Mouse (Mus musculus) brain, embryonic 14.5 days (tissue): Measurements from ENCODE around the gene Zfp488. TPM values are rescaled to one million over a fixed set of nuclear protein-coding genes. Genes with fewer than 3 reads are reported as not detected.

Experiments used
- DNase-seq: peaks from one replicate; pipeline ENCODE4 v3.0.0-alpha.2; 2011; ENCODE audit warnings: low read depth
- CTCF ChIP-seq: fragments of 200-500 bp; IDR thresholded peaks from 2 replicates; pipeline ENCODE4 v1.5.1; 2012; ENCODE audit warnings: inconsistent platforms, mild to moderate bottlenecking, moderate library complexity, borderline replicate concordance; ENCODE audit not compliant: insufficient read depth, insufficient read length; ENCODE audit errors: extremely low read depth
- POLR2A ChIP-seq: fragments of 200-500 bp; IDR thresholded peaks from 2 replicates; pipeline ENCODE4 v1.6.1; 2012; ENCODE audit warnings: mild to moderate bottlenecking, inconsistent platforms, borderline replicate concordance; ENCODE audit not compliant: poor library complexity, insufficient read depth, insufficient read length, severe bottlenecking; ENCODE audit errors: extremely low read depth
- polyA plus RNA-seq: library from polyadenylated mRNA; depleted of rRNA; stranded (reverse); fragments of >200 nt; gene quantifications from 2 replicates; pipeline ENCODE4 v1.2.3, GENCODE M21; 2012

Zfp488 gene
- polyA plus RNA-seq, 1 experiment = 1.1 TPM

DNA sequence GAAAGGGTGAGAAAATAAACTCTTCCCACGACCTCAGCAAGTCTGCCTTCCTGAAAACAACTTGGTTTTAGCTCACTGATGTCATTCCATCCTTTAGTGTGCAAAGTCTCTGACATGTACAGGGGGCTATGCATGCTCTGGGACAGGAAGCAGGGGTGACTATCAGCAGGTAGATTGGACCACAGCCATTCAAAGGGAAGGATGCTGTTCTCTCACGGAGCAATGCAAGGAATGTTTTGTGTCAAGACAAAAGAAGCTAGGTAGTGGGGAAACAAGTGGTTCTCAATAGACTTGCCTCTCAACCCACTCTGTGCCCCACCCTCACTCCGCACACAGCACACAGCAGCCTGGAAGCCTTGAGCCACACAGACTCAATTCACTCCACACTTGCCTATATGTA is 10.6 kb upstream of the Zfp488 start:
- DNase-seq = no peak
- TF ChIP-seq CTCF (no peak), POLR2A (no peak)

DNA sequence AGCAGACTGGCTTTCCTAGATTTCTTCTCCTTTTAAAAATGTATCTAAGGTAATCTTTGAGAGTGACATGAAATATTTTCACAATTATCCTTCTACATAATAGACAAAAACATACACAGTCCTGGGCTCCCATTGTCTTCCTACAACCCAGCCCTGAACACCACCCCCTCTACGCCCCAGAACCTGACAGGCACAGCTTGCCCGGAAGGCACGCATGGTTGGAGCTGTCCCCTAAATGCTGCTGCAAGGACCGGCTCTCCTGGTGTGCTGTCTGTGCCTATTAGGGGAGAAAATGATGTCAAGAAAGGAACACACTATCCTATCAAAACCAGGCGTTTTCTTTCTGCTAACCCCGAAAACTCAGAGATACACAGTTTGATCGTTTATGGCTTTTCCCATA is 816 bp downstream of the Zfp488 start:
- no peak for TF ChIP-seq CTCF
- TF ChIP-seq POLR2A = no peak
- peak; percentile 32 for DNase-seq

DNA sequence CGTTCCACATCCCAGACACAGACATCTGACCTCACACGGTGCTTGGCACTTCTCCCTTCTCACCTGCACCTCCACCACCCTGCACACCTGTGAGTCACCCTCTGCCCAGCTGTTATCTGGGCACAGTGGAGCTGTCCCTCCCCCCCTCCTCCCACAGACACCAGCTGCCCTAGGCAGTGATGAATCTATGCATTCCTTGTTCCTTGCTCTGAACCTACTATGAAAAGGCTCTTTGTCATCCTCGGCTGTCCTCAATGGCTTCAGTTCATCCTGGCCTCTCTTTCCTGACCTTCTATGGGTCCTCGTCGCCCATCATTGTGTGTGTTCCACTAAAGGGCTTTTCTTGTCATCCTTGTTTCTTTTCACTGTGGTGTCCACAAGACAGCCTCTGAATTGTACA is 3.8 kb downstream of the Zfp488 start:
- no peak for DNase-seq

DNA sequence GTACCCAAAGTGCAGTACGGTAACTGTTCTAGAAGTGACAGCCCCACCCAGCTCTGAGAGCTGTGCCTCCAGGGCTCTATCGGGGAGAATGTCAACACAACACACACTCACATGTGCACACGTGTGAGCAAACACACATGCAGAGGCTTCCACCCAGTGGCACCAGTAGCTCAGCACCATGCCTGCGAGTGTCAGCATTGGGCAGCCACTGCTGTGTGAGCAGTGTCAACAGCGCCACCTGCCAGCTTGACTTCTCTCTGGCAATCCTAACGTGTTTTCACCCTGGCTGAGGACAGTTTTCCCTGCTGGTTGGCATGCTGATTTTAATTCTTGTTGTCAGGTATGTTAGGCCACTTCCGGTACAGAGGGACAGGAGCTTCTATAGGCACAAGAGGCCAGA is 5.9 kb downstream of the Zfp488 start:
- peak; percentile 47 for DNase-seq
- TF ChIP-seq POLR2A (no peak), CTCF (peak; percentile 51)

More for the DNA sequence above, 3.8 kb downstream of the Zfp488 start:
- TF ChIP-seq CTCF (no peak), POLR2A (no peak)

DNA sequence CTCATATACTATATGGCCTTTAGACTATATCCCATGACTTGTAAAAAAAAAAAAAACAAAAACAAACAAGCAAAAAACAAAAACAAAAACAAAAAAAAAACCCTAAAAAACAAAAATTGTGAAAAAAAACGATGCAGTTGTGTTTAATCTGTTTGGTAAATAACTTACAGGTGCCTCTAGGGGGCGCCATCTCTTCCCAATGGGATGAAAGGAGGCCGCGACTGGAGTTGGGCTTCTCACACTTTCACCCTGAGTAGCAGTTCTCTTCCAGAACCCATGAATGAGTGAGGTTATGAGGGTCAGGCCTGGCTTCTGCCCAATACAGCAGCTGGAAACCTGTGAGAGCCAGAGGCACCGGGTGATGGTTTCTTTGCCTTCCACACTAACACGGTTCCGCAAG is 12.9 kb downstream of the Zfp488 start:
- TF ChIP-seq CTCF = no peak
- TF ChIP-seq POLR2A = no peak
- no peak for DNase-seq

DNA sequence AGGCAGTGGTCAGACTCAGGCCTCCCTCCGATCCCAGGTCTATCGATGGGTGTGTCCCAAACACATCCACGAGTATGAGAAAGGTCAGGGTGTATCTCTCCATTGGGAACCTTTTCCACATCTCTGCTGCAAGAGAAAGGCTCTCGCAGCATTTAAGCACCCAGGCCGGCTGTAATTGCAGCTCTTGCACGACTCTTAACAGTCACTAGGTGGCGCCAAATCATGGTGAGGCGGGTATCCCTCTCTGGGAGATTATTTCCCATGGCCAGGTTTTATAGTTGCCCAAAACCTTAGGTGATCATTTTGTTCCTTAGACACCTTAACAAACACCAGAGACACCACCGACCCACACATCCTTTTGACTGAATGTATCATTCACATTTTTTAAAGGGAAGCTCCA is 19.2 kb downstream of the Zfp488 start:
- peak; percentile 63 for DNase-seq
- TF ChIP-seq CTCF = peak; percentile 79
- no peak for TF ChIP-seq POLR2A

DNA sequence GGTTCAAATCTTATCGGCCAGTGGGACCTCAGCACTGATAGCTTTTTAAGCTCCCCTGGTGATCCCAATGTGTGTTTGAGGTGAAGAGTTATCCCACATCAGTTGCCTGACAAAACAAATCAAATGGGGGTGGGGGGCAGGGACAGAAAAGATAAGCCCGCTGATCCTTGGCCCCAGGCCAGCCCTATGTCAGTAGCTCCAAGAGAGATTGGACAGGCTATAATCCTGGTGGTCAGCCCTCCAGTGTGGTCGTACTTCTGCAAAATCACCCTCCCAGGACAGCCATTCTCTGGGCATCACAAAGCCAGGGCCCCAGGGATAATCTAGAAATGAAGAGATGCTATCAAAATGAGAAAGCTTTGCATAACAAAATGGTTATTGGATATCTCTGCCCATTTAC is 19.7 kb downstream of the Zfp488 start:
- TF ChIP-seq CTCF = no peak
- no peak for TF ChIP-seq POLR2A
- no peak for DNase-seq

DNA sequence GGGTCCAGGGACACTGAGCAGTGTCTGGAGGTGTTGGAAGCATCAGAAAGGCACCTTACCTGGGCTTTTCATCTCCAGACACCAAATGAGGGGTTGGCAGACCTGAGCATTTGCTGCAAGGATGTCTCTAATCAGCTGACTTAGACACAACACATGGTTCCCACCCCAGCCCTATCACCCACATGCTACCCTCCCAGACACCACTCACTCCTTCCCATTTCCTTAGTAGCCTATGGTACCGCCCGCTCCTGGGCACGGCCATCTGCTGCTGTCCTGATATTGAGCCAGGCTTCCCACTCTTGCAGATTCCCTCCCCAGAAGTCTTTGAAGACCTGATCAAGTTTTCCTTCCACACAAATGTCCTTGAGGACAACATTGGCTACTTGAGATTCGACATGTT is 20.4 kb downstream of the Zfp488 start:
- TF ChIP-seq CTCF (no peak), POLR2A (no peak)
- DNase-seq = no peak

DNA sequence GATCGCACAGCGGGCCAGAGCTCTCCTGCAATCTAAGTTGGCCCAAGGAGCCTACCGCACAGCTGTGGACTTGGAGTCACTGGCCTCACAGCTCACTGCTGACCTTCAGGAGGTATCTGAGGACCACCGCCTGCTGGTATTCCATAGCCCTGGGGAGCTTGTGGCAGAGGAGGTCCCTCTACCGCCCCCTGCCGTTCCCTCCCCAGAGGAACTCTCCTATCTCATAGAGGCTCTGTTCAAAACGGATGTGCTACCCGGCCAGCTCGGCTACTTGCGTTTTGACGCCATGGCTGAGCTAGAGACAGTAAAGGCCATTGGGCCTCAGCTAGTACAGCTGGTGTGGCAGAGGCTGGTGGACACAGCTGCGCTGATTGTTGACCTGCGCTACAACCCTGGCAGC is 22.5 kb downstream of the Zfp488 start:
- TF ChIP-seq CTCF = no peak
- no peak for TF ChIP-seq POLR2A
- no peak for DNase-seq

DNA sequence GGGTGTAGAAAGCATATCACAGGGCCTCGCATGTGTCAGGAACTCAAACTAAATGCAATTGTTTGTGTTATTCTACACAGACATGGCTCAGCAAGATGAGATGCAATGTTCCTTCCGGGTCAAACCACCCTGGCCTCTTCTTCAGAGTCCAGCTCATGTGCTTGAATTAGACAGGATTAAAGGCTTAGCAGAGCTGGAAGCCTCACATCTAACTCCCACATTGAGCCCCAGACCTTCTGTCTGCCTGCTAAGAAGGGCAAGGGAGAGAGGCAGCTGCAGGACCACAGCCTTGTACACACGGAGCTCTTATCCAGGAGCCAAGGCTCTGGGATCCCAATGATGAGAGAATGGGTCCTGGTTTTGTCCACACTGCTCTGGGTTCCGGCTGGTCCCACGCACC is 24.8 kb downstream of the Zfp488 start, which contains the start of gene Rbp3:
Gene Rbp3, plus strand, starts transcription at position 243 of the 400 bp plus-strand sequence.
- no peak for DNase-seq
- no peak for TF ChIP-seq POLR2A
- TF ChIP-seq CTCF = no peak

DNA sequence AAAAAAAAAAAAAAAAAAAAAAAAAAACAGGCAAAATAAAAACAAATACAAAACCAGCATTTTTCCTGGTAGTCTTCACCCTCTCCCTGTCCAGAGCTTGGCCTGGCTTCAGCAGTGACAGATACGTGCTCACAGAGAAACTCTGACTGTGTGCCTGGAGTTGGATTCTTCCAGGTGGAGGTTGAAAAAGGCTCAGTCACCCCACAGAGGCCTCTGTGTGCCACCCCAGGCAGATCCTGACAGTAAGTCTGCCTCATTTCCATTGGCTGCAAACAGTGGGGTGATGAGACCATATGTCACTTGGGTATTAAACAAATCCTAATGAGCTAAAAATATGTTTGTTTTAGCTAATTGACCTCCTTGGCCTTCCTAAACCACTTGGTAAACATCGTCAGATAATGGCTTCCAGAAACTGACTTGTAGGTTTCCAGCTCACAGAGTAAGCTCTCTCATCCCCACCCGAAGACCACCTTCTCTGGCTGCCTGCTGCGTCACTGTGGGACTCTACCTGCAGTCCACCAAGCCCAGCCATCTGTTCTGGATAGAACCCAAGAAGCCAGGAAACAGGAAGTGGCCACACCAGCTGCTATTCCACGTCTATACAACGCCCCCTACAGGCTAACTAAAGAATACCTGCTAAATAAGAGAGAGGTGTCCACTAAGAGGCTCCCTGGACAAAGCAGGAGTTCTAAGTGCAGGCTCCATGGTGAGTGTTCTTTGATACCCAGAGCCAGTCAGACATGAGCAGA is 26.2 kb downstream of the Zfp488 start:
- no peak for DNase-seq
- peak; percentile 8; the same call in 1 of the 2 replicates for TF ChIP-seq CTCF
- no peak for TF ChIP-seq POLR2A

DNA sequence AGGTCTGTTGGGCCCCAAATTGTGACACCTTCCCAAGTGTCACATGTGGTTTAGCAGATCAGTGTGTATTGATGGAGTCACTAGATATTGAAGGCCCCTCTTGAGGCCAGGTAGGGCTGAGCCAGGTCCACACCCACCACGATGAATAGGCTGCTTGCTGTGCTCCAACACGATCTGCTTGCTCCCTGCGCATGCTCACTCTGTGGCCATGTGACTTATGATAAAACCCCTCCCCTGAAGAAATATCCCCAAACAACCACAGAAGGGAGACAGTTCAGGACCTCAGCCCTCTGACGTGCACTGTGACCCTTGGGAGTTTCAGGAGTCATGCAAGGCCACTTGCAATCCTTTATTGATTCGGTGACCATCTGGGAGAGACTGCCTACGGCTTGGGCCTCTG is 32.4 kb downstream of the Zfp488 start:
- no peak for TF ChIP-seq CTCF

DNA sequence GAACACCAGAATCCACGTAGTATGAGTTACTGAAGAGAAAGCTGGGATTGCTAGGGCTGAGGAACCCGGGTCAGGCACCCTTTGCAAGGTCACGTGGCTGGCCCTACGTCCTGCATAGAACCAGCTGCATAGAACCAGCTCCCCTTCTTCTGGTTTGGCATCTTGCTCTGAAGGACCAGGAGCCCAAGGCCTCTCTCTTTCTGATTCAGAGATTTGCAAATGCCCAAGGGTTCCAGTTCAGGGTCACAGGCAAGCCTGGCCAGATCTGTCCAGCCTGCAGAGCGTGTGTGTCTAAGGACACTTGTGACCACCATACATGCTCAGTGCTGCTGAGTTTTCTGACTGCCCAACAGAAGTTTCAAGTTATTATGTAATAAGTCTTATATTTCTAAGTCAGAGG is 36.3 kb downstream of the Zfp488 start:
- no peak for DNase-seq
- TF ChIP-seq CTCF (no peak), POLR2A (no peak)

More for the DNA sequence above, 32.4 kb downstream of the Zfp488 start:
- DNase-seq = no peak

DNA sequence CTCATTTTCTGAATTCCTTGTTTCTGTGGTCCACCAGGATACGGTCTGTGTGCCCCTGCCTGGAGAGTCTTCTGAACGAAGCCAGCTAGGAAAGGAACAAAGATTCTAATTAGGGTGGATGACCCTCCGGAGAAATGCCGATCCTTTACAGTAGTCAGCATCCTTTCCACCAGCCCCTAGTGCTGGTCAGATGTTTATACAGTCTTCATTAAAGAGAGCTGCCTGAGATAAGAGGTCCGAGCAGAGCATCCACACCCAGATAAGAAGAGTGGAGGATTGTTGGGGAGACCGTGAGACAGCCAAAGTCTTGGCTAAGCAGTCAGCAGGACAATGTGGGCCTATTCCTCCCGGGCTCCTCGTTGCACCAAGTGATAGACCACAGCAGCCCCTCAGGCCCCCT is 37.8 kb downstream of the Zfp488 start, which contains the start of gene Gdf2:
Gene Gdf2, plus strand, starts transcription at position 301 of the 400 bp plus-strand sequence.
- no peak for DNase-seq
- TF ChIP-seq CTCF (no peak), POLR2A (no peak)
